Mouse (Mus musculus) liver (tissue): ENCODE measurements around the gene Trmt112.
"Not testable (repeated sequence)": the region's sequence is repeated elsewhere in the genome, so short reads cannot be mapped to it uniquely, and the experiment has no call there.

Experiments
- DNase-seq: peaks from one replicate; pipeline ENCODE4 v3.0.0-alpha.2; 2020; ENCODE audit warnings: mixed read lengths

Trmt112 gene

DNA sequence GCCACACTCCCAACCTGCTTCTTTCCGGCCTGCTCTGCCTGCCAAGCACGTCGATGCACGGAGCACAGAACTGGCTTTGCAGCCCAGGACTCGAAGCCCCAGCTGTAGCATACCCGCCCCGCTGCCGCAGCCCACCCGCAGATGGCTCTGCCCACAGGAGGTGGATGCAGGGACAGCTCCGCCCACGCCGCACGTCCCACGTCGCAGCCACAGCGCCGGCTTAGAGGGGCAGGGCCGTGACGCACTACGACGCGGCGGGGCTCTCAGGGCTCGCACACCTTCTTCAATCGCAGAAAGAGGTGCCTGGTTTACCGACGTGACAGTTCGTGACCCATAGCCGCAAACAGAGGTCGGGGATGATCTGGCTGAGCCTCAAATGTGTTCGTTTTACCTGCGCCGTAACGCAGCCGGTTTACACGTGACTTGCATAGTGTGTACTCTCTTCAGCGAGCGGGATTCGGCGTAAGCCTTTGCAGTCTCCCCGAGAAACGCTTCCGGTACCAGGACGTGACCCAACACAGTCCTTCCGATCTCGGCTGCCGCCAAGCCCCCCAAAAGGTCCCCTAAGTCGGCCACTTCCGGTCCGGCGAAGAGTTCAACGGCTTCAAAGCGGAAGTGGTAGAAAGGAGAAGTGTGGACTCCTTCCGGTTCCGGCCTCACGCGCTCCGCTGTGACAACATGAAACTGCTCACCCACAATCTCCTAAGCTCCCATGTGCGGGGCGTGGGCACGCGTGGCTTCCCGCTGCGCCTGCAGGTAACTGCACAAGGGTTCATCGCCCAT lies at the start of gene Trmt112, which contains the start of gene Prdx5:
Gene Trmt112, plus strand, starts transcription at position 192 of the 783 bp plus-strand sequence.
Gene Prdx5, minus strand, starts transcription at position 600 of the 783 bp plus-strand sequence.
- DNase-seq, result peak; percentile 92

DNA sequence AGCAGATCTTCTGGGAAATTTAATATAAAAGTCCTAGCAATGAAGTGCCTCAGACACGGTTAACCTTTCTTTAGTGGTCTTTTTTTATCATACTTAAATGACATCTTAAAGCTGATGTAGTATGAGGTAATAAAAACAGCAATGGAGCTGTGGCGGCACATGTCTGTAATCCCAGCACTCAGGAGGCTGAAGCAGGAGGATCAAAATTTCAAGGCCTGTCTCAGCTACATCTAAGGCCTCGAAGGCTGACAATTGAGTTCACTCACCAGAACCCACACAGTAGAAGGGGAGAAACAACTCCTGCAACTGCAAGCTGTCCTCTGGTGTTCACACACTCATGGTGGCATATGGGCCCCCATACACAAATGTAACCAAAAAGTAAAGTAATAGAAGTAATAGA lies 49.5 kb upstream of the Trmt112 start:
- no peak for DNase-seq

DNA sequence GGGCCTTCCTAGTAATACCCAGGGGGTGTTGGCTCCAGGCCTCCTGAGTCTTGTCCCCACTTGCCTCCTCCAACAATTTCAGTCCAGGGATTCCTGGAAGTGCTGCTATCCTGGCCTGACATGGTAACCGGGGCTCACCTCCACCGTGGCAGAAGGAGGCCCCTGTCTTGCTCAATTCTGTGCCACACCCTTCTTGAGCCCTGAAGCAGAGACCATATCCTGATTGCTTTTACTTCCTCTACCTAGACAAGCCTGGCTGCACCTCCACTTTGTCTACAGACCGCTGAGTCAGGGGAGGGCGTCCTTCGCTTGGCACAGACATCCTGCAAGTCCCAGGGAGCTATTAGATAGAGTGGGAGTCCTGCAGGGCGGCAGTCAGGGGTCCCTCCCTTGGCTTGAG lies 48.8 kb upstream of the Trmt112 start:
- peak; percentile 4 for DNase-seq

DNA sequence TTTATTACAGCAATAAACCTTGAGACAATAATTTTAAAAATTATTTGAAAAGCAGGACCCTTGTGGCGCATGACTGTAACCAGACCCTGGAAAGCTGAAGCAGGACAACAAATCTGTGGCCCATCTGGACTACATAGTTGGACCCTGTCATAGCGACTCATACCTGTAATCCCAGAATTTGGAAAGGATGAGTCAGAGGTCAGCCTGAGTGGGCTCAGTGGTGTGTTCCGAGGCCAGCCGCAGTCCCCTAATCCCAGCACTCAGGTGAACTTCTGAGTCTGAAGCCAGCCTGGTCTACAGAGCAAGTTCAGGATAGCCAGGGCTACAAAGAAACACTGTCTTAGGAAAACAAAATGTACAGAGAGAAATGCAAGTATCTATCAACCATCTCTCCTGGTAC lies 48.0 kb upstream of the Trmt112 start:
- no peak for DNase-seq

GRCm38 (mm10) chr19:6869355-6869754 lies 40.1 kb upstream of the Trmt112 start:
- peak; percentile 42 for DNase-seq

DNA sequence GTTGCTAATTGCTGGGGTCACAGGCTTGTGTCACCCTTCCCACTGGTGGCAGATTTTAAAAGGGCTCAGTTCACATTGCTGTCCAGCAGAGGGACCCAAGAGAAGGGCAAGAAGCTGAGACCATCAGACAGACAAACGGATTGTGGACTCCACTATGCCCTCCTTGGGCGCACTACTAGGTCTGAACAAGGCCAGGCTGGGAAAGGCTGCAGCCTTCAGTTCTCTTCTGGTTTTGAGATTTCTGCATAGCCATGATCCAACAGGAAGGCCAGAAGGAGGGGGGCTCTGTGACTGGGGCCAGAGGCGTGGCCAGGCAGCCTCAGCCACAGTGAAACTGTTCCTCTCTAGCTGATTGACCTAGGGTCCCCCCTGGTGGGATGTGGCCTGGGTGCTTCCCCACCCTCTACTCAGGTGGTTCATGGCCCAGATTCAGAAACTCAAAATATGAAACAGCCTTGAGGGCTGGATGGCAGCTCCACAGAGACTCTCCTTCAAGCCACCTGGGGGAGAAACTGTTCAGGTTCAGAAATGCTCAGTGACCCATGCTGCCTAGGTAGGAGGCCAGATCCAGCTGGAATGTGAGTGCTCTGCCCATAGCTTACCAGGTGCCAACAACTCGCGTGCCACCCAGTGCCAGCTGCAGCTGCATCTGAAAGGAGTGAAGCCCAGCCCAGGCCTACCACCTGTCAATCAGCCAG lies 37.8 kb upstream of the Trmt112 start:
- peak; percentile 37 for DNase-seq

DNA sequence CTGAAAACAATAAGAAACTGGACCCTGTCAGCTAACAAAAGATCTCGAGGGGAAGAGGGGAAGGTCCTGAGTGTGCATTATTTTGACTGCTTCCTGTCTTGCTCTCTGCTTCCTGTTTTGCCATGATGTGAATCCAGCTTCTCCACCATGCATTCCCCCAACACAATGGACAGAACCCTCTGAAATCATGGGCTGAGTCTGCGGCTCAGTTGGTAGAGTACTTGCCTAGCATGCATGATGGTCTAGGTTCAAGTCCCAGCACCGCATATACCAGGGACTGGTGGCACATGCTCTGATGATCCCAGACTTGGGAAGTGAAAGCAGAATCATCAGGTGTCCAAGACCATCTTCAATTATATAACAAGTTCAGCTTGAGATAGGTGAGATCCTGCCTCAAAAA lies 36.8 kb upstream of the Trmt112 start:
- no peak for DNase-seq

- no peak for DNase-seq
Observed at GRCm38 (mm10) chr19:6874257-6874656, 35.2 kb upstream of the Trmt112 start.

- no peak for DNase-seq
Observed at GRCm38 (mm10) chr19:6875834-6876233, 33.7 kb upstream of the Trmt112 start.

DNA sequence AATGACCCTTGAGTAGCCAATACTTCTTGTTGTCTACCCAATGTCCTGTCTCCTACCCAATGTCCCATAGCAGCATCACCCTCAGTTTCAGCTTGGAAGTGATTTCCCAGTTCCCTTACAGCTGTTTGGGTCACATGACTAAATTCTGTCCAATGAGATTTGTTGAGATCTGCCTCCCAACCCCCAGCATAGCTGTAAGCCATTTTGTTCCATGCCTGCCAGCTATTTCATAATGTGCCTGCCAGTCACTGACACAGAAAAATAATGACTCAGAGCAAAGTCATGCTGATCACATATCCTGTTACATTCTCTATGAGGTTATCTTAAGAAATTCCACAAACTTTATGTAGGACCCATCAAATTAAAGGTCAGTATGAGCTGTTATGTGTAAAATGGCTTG lies 32.7 kb upstream of the Trmt112 start:
- DNase-seq, result no peak

DNA sequence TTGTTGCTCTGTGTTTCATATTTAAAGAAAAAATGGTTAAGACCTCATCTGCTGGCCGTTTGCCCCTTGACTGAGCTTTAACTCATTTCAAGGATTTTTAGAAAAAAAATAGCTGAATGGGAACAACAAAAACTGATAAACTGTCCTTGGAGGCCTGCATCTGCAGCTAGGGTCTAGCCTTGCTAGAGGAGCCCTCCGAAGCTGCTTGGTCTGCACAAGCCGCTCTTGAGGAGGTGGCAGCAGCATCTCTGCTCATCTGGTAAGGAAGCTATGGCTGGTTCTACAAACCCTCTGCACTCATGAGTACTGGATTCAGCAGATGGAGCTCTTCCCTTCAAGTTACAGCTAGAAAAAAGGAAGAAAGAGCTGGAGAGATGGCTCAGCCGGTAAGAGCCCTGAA lies 31.5 kb upstream of the Trmt112 start:
- DNase-seq, result no peak

GRCm38 (mm10) chr19:6892512-6892911 lies 17.0 kb upstream of the Trmt112 start:
- no peak for DNase-seq

GRCm38 (mm10) chr19:6893731-6894451 lies 15.6 kb upstream of the Trmt112 start:
- DNase-seq, result no peak

DNA sequence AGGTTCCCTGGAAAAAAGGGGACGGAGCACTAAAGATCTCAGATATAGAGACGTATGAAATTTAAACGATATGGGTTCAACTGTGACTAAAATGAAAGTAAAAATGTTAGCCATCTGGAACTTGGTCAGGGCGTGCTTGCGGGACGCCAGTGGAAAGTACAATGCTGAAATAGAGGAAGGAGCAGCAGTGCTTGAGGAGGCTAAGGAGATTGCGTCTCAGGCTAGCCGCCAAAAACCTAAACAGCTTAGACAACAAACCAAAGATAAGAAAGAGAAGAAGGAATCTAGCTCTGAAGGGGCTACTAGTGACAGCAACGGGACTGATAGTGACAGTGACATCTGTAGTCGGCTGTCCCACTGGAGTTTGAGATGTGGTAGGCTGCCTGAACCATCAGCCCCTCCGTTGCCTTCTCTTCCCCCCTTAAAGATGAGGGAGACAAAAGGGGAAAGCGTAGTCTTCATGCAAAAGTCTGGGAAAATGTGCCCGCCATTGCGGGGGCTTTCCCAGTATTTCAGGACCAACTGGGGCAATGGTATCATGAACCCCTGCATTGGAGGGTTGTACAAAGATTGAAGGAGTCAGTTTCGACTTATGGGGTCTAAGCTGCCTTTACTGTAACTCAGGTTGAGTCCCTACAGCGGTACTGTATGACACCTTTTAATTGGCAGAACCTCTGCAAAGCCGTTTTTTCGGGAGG lies 13.7 kb upstream of the Trmt112 start:
- not testable (repeated sequence) for DNase-seq

DNA sequence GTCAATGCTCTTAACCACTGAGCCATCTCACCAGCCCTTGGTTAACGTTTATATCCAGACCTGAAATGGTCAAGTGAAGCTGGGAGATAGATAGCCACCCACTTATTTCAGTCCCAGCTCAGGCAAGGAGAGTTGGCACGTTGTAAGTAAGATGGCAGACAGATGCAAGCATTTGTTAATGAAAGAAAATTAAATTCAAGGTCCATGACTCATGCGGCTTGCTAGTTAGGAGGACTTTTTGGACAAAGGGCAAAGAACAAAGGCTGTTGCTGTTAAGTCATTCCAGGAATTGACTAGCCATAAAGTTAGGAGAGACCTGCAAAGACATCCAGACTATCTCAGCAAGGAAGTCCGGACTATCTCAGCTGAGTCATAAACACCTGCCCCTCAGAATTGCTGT lies 9.9 kb upstream of the Trmt112 start:
- DNase-seq, result no peak

- no peak for DNase-seq
Observed at GRCm38 (mm10) chr19:6903031-6903430, 6.5 kb upstream of the Trmt112 start.

DNA sequence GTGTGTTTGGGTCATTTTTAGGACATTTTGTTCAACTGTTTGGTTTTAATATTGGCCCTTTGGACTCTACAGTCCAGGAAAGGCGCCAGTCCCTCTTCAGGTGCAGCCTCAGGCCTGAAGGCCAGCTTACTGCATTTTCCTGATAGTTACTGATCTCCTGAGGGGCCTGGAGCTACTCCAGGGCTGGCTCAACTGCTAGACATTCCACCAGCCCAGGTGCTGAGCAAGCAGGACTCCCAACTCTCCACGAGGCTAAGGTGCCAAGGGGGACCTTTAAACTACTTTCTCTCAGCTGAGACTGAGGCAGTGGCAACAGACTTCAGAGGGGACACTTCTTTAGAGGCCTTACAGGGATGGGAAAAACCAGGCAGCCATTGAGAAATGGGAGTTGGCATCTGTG lies 4.7 kb upstream of the Trmt112 start:
- no peak for DNase-seq

DNA sequence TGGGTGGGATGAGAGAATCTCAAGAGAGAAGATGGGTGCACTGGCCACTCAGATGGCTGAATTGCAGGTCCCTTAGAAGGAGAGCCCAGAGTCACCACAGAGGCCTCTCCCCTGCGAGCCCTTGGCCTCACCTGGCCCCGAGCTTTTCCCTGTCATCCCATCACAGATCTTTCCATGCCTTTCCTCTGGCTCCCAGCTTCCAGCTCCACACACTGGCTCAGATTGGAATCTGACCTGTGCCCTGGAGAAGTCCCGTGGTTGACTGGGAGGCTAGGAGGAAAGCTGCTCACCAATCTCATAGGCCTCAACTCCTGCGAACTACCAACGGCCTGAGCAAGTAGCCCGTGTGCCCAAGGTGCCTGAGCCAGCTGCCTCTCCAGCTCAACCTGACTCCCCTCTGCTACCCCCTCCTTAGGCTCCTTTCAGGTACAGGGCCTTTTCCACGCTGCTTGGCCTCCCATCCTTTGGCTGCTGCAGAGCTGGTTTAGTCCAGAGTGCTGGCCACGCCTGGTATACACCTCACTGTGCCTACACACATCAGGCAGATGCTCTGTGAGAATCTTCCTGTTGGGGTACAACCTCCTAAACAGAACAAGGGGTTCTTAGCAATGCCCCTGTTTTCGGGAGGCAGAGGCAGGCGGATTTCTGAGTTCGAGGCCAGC lies 3.9 kb upstream of the Trmt112 start:
- no peak for DNase-seq

DNA sequence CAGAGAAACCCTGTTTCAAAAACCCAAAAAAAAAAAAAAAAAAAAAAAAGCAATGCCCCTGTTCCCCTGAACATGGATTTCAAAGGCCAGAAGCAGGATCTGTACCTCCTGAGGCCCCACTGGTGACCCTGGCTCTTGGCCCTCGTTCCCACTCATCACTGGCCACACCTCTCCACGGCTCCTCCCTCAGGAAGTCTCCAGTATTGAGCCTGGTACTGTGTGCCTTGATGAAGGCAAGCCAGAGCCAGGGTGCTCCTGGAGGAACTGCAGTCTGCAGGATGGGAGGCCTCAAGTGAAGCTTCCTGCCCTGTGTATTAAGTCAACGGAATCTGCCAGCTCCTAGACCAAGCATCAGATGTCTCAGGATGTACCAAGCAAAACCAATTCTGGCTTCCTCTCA lies 3.3 kb upstream of the Trmt112 start:
- no peak for DNase-seq

DNA sequence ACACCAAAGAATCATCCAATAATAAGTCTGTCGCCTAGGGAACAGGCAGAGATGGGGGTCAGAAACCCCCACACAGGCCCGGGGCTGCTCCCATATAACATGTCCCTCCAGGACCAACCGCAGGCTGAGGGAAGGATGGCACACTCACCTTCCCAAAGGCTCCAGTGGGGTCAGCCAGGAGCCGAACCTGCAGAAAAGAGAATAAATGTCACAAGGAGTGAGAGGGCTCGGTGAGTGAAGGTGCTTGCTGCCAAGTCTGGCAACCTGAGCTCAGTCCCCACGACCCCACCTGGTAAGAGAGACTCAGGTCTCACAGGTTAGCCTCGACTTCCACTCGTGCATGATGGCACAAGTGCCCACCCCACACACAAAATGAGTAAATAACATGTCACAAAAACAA lies 2.4 kb upstream of the Trmt112 start:
- no peak for DNase-seq

GRCm38 (mm10) chr19:6907811-6908540 lies 1.5 kb upstream of the Trmt112 start:
- no peak for DNase-seq

DNA sequence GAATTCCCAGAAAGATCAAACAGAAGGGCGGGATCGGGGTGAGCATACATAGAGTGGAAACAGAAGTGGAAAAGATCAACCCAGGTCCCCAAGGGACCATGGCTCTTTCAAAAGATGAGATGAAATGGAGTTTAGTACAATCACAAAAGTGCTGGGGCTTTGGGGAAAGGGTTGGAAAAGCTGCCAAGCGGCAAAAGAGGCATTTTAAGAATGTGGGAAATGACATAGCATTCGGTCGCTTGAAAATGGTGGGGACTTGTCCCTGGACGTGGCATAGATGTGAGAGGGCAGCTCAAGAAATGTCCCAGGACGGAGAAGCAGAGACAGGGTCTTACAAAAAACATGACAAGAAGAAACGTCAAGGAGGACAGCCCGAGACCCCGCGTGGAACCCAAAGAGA lies 477 bp upstream of the Trmt112 start:
- no peak for DNase-seq
